Mouse (Mus musculus) neural tube, embryonic 13.5 days (tissue): ENCODE results near the gene Prima1. TPM values are rescaled to one million over a fixed set of nuclear protein-coding genes. Genes with fewer than 3 reads are reported as not detected.

ENCODE experiments used
- ATAC-seq: fragments of 200-750 bp; cut with Nextera tagmentation; 2 replicates; pipeline ENCODE4 v1.8.0; 2017; ENCODE audit warnings: low read depth, mild to moderate bottlenecking, moderate TSS enrichment, moderate library complexity
- H3K27ac ChIP-seq: fragments of 300-500 bp; sonication (generic); replicated peaks from 2 replicates; pipeline ENCODE4 v1.5.1; 2015; ENCODE audit warnings: moderate library complexity, mild to moderate bottlenecking, inconsistent platforms
- H3K27me3 ChIP-seq: fragments of 300-500 bp; sonication (generic); 2 replicates; pipeline ENCODE4 v1.6.1; 2015; ENCODE audit warnings: mild to moderate bottlenecking, inconsistent platforms
- H3K36me3 ChIP-seq: fragments of 300-500 bp; sonication (generic); 2 replicates; pipeline ENCODE4 v1.6.1; 2015; ENCODE audit warnings: mild to moderate bottlenecking, inconsistent platforms
- H3K4me1 ChIP-seq: fragments of 300-500 bp; sonication (generic); replicated peaks from 2 replicates; pipeline ENCODE4 v1.6.1; 2015; ENCODE audit warnings: inconsistent platforms
- H3K4me2 ChIP-seq: fragments of 300-500 bp; sonication (generic); 2 replicates; pipeline ENCODE4 v1.6.1; 2015; ENCODE audit warnings: inconsistent platforms, mild to moderate bottlenecking, moderate library complexity
- H3K4me3 ChIP-seq: fragments of 300-500 bp; sonication (generic); 2 replicates; pipeline ENCODE4 v1.5.1; 2015; ENCODE audit warnings: mild to moderate bottlenecking, inconsistent platforms
- H3K9ac ChIP-seq: fragments of 300-500 bp; sonication (generic); 2 replicates; pipeline ENCODE4 v1.6.1; 2015; ENCODE audit warnings: moderate library complexity, mild to moderate bottlenecking, inconsistent platforms
- H3K9me3 ChIP-seq: fragments of 300-500 bp; sonication (generic); 2 replicates; pipeline ENCODE4 v1.6.1; 2016; ENCODE audit warnings: inconsistent platforms
- WGBS: fragments of 180-500 bp; shearing (Covaris S2); methylation state at CpG from one replicate; pipeline ENCODE4 v1.1.7; 2015; 5-methylcytosine and 5-hydroxymethylcytosine counted together
- polyA plus RNA-seq: library from polyadenylated mRNA; unstranded; fragments of >200 nt; fragmentation: Nextera tagmentation; extraction: Ambion mirVana; gene quantifications from 2 replicates; pipeline ENCODE4 v1.2.1, GENCODE M21; 2015

The Prima1 gene
- polyA plus RNA-seq: 2.4 and 3.8 TPM in 2 replicates

GRCm38 (mm10) chr12:103242083-103242581 lies at the start of gene Prima1:
Gene Prima1 (minus strand): TSS chr12:103242150.
- H3K4me2 ChIP-seq: peak within 1 kb of the TSS; percentile 93
- ATAC-seq: peak; percentile 80
- peaks cover 33% of the 10 kb centered on the region for H3K4me1 ChIP-seq
- WGBS: 0% methylated on average over 54 of the region's 54 CpGs
- H3K9me3 ChIP-seq: no peaks in the 10 kb centered on the region
- H3K27ac ChIP-seq: peak within 1 kb of the TSS; percentile 87
- no peaks in the 10 kb centered on the region for H3K36me3 ChIP-seq
- H3K9ac ChIP-seq: peak within 1 kb of the TSS; percentile 84
- peaks cover 23% of the 10 kb centered on the region for H3K27me3 ChIP-seq
- H3K4me3 ChIP-seq: peak within 1 kb of the TSS; percentile 70

- Histone ChIP-seq H3K4me3 (no peak overlapping the region), H3K4me1 (peaks cover 9% of the 10 kb centered on the region), H3K27ac (no peak overlapping the region), H3K4me2 (no peak overlapping the region), H3K9me3 (no peaks in the 10 kb centered on the region), H3K9ac (no peak overlapping the region), H3K36me3 (no peaks in the 10 kb centered on the region), H3K27me3 (no peaks in the 10 kb centered on the region)
- no peak for ATAC-seq
- WGBS: 67% methylated on average over 4 of the region's 4 CpGs
Observed at GRCm38 (mm10) chr12:103287276-103287675, 45.3 kb upstream of the Prima1 start.

GRCm38 (mm10) chr12:103283411-103283810 lies 41.5 kb upstream of the Prima1 start:
- Histone ChIP-seq H3K4me3 (no peak overlapping the region), H3K9me3 (no peaks in the 10 kb centered on the region), H3K27me3 (no peaks in the 10 kb centered on the region), H3K9ac (no peak overlapping the region), H3K36me3 (no peaks in the 10 kb centered on the region), H3K27ac (no peak overlapping the region), H3K4me2 (no peak overlapping the region), H3K4me1 (peaks cover 9% of the 10 kb centered on the region)
- no peak for ATAC-seq
- 92% methylated on average over 3 of the region's 3 CpGs for WGBS

- ATAC-seq: no peak
Observed at GRCm38 (mm10) chr12:103282936-103283335, 41.0 kb upstream of the Prima1 start.

GRCm38 (mm10) chr12:103281912-103282311 lies 40.0 kb upstream of the Prima1 start:
- H3K27me3 ChIP-seq: no peaks in the 10 kb centered on the region
- H3K27ac ChIP-seq: no peak overlapping the region
- H3K4me1 ChIP-seq: peaks cover 9% of the 10 kb centered on the region
- H3K4me2 ChIP-seq: no peak overlapping the region
- 0 out of 2 replicates have a peak, but pooled peaks cover 4% of the 10 kb centered on the region for H3K9me3 ChIP-seq
- 63% methylated on average over 4 of the region's 4 CpGs for WGBS
- H3K4me3 ChIP-seq: no peak overlapping the region
- H3K36me3 ChIP-seq: no peaks in the 10 kb centered on the region
- no peak for ATAC-seq
- no peak overlapping the region for H3K9ac ChIP-seq

More at GRCm38 (mm10) chr12:103282936-103283335, 41.0 kb upstream of the Prima1 start:
- H3K4me3 ChIP-seq: no peak overlapping the region
- no peak overlapping the region for H3K9ac ChIP-seq
- 0 out of 2 replicates have a peak, but pooled peaks cover under 1% of the 10 kb centered on the region for H3K9me3 ChIP-seq
- H3K4me1 ChIP-seq: peaks cover 9% of the 10 kb centered on the region
- no peaks in the 10 kb centered on the region for H3K36me3 ChIP-seq
- no peak overlapping the region for H3K27ac ChIP-seq
- H3K27me3 ChIP-seq: no peaks in the 10 kb centered on the region
- H3K4me2 ChIP-seq: no peak overlapping the region
- 72% methylated on average over 6 of the region's 6 CpGs for WGBS

GRCm38 (mm10) chr12:103281491-103281890 lies 39.5 kb upstream of the Prima1 start:
- H3K4me3 ChIP-seq: no peak overlapping the region
- H3K4me1 ChIP-seq: peaks cover 9% of the 10 kb centered on the region
- no peak overlapping the region for H3K9ac ChIP-seq
- H3K27ac ChIP-seq: no peak overlapping the region
- no peaks in the 10 kb centered on the region for H3K27me3 ChIP-seq
- 59% methylated on average over 2 of the region's 2 CpGs for WGBS
- no peak overlapping the region for H3K4me2 ChIP-seq
- ATAC-seq: no peak
- H3K36me3 ChIP-seq: no peaks in the 10 kb centered on the region
- H3K9me3 ChIP-seq: 0 out of 2 replicates have a peak, but pooled peaks cover 4% of the 10 kb centered on the region

GRCm38 (mm10) chr12:103276422-103276821 lies 34.5 kb upstream of the Prima1 start:
- 0 out of 2 replicates have a peak, but pooled peaks cover 4% of the 10 kb centered on the region for H3K9me3 ChIP-seq
- H3K4me1 ChIP-seq: no peaks in the 10 kb centered on the region
- H3K27me3 ChIP-seq: no peaks in the 10 kb centered on the region
- ATAC-seq: no peak
- 0 out of 2 replicates have a peak overlapping the region, but pooled peaks have one; percentile 5 for H3K27ac ChIP-seq
- H3K4me2 ChIP-seq: no peak overlapping the region
- H3K9ac ChIP-seq: no peak overlapping the region
- H3K36me3 ChIP-seq: no peaks in the 10 kb centered on the region
- 75% methylated on average over 4 of the region's 4 CpGs for WGBS
- H3K4me3 ChIP-seq: no peak overlapping the region

GRCm38 (mm10) chr12:103273732-103274131 lies 31.8 kb upstream of the Prima1 start:
- no peak overlapping the region for H3K4me2 ChIP-seq
- H3K4me3 ChIP-seq: no peak overlapping the region
- H3K27me3 ChIP-seq: no peaks in the 10 kb centered on the region
- H3K36me3 ChIP-seq: no peaks in the 10 kb centered on the region
- H3K9ac ChIP-seq: no peak overlapping the region
- H3K9me3 ChIP-seq: 0 out of 2 replicates have a peak, but pooled peaks cover 4% of the 10 kb centered on the region
- 95% methylated on average over 2 of the region's 2 CpGs for WGBS
- no peak for ATAC-seq
- H3K27ac ChIP-seq: no peak overlapping the region
- no peaks in the 10 kb centered on the region for H3K4me1 ChIP-seq

- no peaks in the 10 kb centered on the region for H3K4me1 ChIP-seq
- H3K4me2 ChIP-seq: no peak overlapping the region
- 67% methylated on average over 6 of the region's 6 CpGs for WGBS
- H3K9me3 ChIP-seq: 0 out of 2 replicates have a peak, but pooled peaks cover 4% of the 10 kb centered on the region
- ATAC-seq: no peak
- no peak overlapping the region for H3K9ac ChIP-seq
- no peak overlapping the region for H3K27ac ChIP-seq
- H3K36me3 ChIP-seq: no peaks in the 10 kb centered on the region
- no peaks in the 10 kb centered on the region for H3K27me3 ChIP-seq
- no peak overlapping the region for H3K4me3 ChIP-seq
Observed at GRCm38 (mm10) chr12:103273051-103273450, 31.1 kb upstream of the Prima1 start.

GRCm38 (mm10) chr12:103272176-103272575 lies 30.2 kb upstream of the Prima1 start:
- H3K4me2 ChIP-seq: no peak overlapping the region
- H3K9ac ChIP-seq: no peak overlapping the region
- no peak for ATAC-seq
- WGBS: 90% methylated on average over 3 of the region's 3 CpGs
- no peaks in the 10 kb centered on the region for H3K27me3 ChIP-seq
- H3K36me3 ChIP-seq: no peaks in the 10 kb centered on the region
- H3K4me1 ChIP-seq: no peaks in the 10 kb centered on the region
- no peak overlapping the region for H3K27ac ChIP-seq
- no peaks in the 10 kb centered on the region for H3K9me3 ChIP-seq
- no peak overlapping the region for H3K4me3 ChIP-seq

GRCm38 (mm10) chr12:103266605-103267004 lies 24.7 kb upstream of the Prima1 start:
- Histone ChIP-seq H3K9ac (no peak overlapping the region), H3K4me2 (no peak overlapping the region), H3K9me3 (no peaks in the 10 kb centered on the region), H3K4me3 (no peak overlapping the region), H3K4me1 (0 out of 2 replicates have a peak, but pooled peaks cover 5% of the 10 kb centered on the region), H3K27me3 (no peaks in the 10 kb centered on the region), H3K36me3 (no peaks in the 10 kb centered on the region), H3K27ac (no peak overlapping the region)
- 32% methylated on average over 3 of the region's 3 CpGs for WGBS
- ATAC-seq: no peak

- H3K4me2 ChIP-seq: no peak overlapping the region
- no peak for ATAC-seq
- 58% methylated on average over 13 of the region's 13 CpGs for WGBS
- 0 out of 2 replicates have a peak, but pooled peaks cover 3% of the 10 kb centered on the region for H3K9me3 ChIP-seq
- no peak overlapping the region for H3K9ac ChIP-seq
- H3K4me3 ChIP-seq: no peak overlapping the region
- no peaks in the 10 kb centered on the region for H3K36me3 ChIP-seq
- 0 out of 2 replicates have a peak overlapping the region, but pooled peaks have one; percentile 42 for H3K27ac ChIP-seq
- H3K27me3 ChIP-seq: no peaks in the 10 kb centered on the region
- H3K4me1 ChIP-seq: 0 out of 2 replicates have a peak, but pooled peaks cover 5% of the 10 kb centered on the region
Observed at GRCm38 (mm10) chr12:103262017-103262865, 20.3 kb upstream of the Prima1 start.
